Mouse (Mus musculus): ENCODE data around the gene Mterf1b. TPM values are rescaled to one million over a fixed set of nuclear protein-coding genes. Genes with fewer than 3 reads are reported as not detected.

Gene Mterf1b
- polyA plus RNA-seq, 1 experiment from 2014 or later, result 4.9 TPM

- Histone ChIP-seq H3K27me3 (replicated peaks; ENCODE audit: control insufficient read depth, insufficient read depth, low read length) (no peaks in the 10 kb centered on the region), H3K4me2 (ENCODE audit: low read length) (no peak overlapping the region), H3K27ac (ENCODE audit: low read length) (no peak overlapping the region), H3K36me3 (ENCODE audit: control insufficient read depth, insufficient read depth) (no peaks in the 10 kb centered on the region), H3K9me3 (ENCODE audit: control insufficient read depth, low read length) (no peaks in the 10 kb centered on the region), H3K4me1 (replicated peaks; ENCODE audit: control insufficient read depth, insufficient read depth, low read length) (no peaks in the 10 kb centered on the region), H3K9ac (replicated peaks; ENCODE audit: low read depth, low read length) (no peak overlapping the region), H3K4me3 (replicated peaks; ENCODE audit: low read length) (no peak overlapping the region)
- no peak for ATAC-seq
- WGBS, result 78% methylated on average over 2 of the region's 2 CpGs
These were observed 40.0 kb downstream of the Mterf1b start for GRCm38 (mm10) chr5:4232163-4232562.

- WGBS, result 62% methylated on average over 2 of the region's 2 CpGs
- no peak for ATAC-seq
These were observed 42.3 kb downstream of the Mterf1b start for GRCm38 (mm10) chr5:4234505-4234904.

GRCm38 (mm10) chr5:4240120-4240519 is 48.0 kb downstream of the Mterf1b start:
- Histone ChIP-seq H3K9me3 (ENCODE audit: control insufficient read depth, low read length) (no peaks in the 10 kb centered on the region), H3K4me2 (ENCODE audit: low read length) (no peak overlapping the region), H3K27me3 (replicated peaks; ENCODE audit: control insufficient read depth, insufficient read depth, low read length) (no peaks in the 10 kb centered on the region), H3K4me3 (replicated peaks; ENCODE audit: low read length) (no peak overlapping the region), H3K27ac (ENCODE audit: low read length) (no peak overlapping the region), H3K9ac (replicated peaks; ENCODE audit: low read depth, low read length) (no peak overlapping the region), H3K36me3 (ENCODE audit: control insufficient read depth, insufficient read depth) (no peaks in the 10 kb centered on the region), H3K4me1 (replicated peaks; ENCODE audit: control insufficient read depth, insufficient read depth, low read length) (no peaks in the 10 kb centered on the region)
- no peak for ATAC-seq
- 67% methylated on average over 2 of the region's 2 CpGs for WGBS

More at GRCm38 (mm10) chr5:4234505-4234904, 42.3 kb downstream of the Mterf1b start:
- H3K4me2 ChIP-seq (ENCODE audit: low read length), result no peak overlapping the region
- H3K27me3 ChIP-seq (replicated peaks; ENCODE audit: control insufficient read depth, insufficient read depth, low read length), result no peaks in the 10 kb centered on the region
- H3K4me3 ChIP-seq (replicated peaks; ENCODE audit: low read length), result no peak overlapping the region
- H3K4me1 ChIP-seq (replicated peaks; ENCODE audit: control insufficient read depth, insufficient read depth, low read length), result no peaks in the 10 kb centered on the region
- H3K36me3 ChIP-seq (ENCODE audit: control insufficient read depth, insufficient read depth), result no peaks in the 10 kb centered on the region
- no peaks in the 10 kb centered on the region for H3K9me3 ChIP-seq (ENCODE audit: control insufficient read depth, low read length)
- H3K27ac ChIP-seq (ENCODE audit: low read length), result no peak overlapping the region
- no peak overlapping the region for H3K9ac ChIP-seq (replicated peaks; ENCODE audit: low read depth, low read length)

- Histone ChIP-seq H3K4me2 (ENCODE audit: low read length) (no peak overlapping the region), H3K36me3 (ENCODE audit: control insufficient read depth, insufficient read depth) (no peaks in the 10 kb centered on the region), H3K27me3 (replicated peaks; ENCODE audit: control insufficient read depth, insufficient read depth, low read length) (no peaks in the 10 kb centered on the region), H3K27ac (ENCODE audit: low read length) (no peak overlapping the region), H3K4me3 (replicated peaks; ENCODE audit: low read length) (no peak overlapping the region), H3K4me1 (replicated peaks; ENCODE audit: control insufficient read depth, insufficient read depth, low read length) (no peaks in the 10 kb centered on the region), H3K9ac (replicated peaks; ENCODE audit: low read depth, low read length) (no peak overlapping the region), H3K9me3 (ENCODE audit: control insufficient read depth, low read length) (no peaks in the 10 kb centered on the region)
- ATAC-seq, result no peak
- WGBS, result 86% methylated on average over 3 of the region's 3 CpGs
These were observed 52.8 kb downstream of the Mterf1b start for GRCm38 (mm10) chr5:4245004-4245403.

GRCm38 (mm10) chr5:4246095-4246494 is 53.9 kb downstream of the Mterf1b start:
- Histone ChIP-seq H3K27me3 (replicated peaks; ENCODE audit: control insufficient read depth, insufficient read depth, low read length) (no peaks in the 10 kb centered on the region), H3K27ac (ENCODE audit: low read length) (no peak overlapping the region), H3K4me1 (replicated peaks; ENCODE audit: control insufficient read depth, insufficient read depth, low read length) (no peaks in the 10 kb centered on the region), H3K9me3 (ENCODE audit: control insufficient read depth, low read length) (no peaks in the 10 kb centered on the region), H3K4me2 (ENCODE audit: low read length) (no peak overlapping the region), H3K9ac (replicated peaks; ENCODE audit: low read depth, low read length) (no peak overlapping the region), H3K36me3 (ENCODE audit: control insufficient read depth, insufficient read depth) (no peaks in the 10 kb centered on the region), H3K4me3 (replicated peaks; ENCODE audit: low read length) (no peak overlapping the region)
- WGBS, result 92% methylated on average over 2 of the region's 2 CpGs
- ATAC-seq, result no peak

Other genes with a start within 250 kb of the Mterf1b start
- 145 and 152 TPM in 2 replicates for gene Cyp51, start 87.6 kb upstream of the Mterf1b start, polyA plus RNA-seq (2015; fragmentation: Nextera tagmentation; extraction: Ambion mirVana)